Mouse (Mus musculus) testis, postnatal 14 days (tissue): Measurements from ENCODE around the gene Atrnl1.
A peak's percentile ranks its signal among the peaks of the same experiment; 100 is the strongest.

ENCODE experiments used
- DNase-seq: peaks from one replicate; pipeline ENCODE4 v3.0.0; 2021; ENCODE audit warnings: low spot score

Gene Atrnl1

DNA sequence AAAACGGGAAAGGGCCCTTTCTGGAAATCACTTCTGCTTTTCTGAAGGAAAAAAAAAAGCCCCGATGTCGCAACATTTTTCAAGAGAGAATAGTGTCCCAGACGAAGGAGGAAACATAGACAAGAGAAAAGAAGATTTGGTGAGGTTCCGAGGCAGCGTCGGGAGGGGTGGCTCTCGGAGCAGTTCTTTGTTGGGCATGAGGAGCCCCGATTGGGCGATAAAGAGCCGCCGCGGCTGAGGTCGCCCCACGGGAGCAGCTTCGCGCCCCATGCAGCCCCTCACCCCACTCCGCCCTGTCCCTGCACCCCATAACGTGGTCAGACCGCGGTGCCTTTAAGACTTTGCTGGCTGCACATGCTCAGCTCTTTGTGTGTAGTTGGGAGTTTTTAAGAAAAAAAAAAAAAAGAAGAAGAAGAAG, 767 bp upstream of the Atrnl1 start:
- DNase-seq: peak; percentile 21

DNA sequence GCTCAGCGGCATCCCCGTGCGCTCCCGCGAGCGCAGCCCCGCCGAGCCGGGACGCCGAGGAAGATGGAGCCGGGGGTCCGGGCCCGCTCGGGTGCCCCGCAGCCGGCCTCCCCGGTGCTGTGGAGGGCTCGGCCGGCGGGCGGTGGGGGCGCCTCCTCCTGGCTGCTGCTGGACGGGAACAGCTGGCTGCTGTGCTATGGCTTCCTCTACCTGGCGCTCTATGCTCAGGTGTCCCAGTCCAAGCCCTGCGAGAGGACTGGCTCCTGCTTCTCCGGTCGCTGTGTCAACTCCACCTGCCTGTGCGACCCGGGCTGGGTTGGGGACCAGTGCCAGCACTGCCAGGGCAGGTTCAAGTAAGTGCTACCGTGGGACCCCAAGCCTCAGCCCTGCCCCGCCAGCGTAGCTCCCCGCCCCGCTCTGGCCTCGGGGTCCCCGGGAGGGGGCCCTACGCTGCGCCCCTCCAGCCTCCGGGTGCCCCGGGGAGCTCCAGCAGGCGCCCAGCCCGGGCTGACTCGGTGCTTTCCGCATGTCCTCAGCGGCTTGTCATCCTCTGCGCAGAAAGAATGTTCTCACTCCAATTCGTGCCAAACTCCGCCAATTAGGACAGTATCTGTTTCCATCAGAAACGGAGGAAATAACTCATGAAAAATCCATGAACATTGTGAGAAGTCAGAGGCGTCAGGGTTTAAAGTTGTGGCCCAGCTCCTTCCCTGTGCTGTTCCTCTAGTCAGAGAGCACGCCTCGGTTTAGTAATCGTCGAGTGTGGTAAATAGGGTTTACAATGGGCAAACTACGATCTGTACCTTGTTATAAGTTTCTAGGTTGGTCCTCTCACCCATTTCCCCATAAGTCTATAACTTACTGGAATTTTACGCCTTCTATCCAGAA, 701 bp downstream of the Atrnl1 start:
- peak; percentile 32 for DNase-seq

DNA sequence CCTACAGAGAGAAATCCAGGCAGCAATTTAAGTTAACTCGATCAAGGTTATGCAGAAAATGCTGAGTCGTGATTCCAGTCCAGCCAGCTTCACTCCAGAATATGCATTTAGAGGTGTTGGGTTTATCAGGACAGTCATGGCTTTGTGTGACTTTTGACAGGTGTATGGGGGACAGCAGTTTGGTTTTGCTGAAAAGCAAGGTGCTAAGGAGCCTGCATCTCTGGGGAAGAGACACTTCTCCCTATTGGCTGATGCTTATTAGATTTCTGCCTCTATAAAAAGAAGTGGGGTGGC, 1.3 kb downstream of the Atrnl1 start:
- no peak for DNase-seq

DNA sequence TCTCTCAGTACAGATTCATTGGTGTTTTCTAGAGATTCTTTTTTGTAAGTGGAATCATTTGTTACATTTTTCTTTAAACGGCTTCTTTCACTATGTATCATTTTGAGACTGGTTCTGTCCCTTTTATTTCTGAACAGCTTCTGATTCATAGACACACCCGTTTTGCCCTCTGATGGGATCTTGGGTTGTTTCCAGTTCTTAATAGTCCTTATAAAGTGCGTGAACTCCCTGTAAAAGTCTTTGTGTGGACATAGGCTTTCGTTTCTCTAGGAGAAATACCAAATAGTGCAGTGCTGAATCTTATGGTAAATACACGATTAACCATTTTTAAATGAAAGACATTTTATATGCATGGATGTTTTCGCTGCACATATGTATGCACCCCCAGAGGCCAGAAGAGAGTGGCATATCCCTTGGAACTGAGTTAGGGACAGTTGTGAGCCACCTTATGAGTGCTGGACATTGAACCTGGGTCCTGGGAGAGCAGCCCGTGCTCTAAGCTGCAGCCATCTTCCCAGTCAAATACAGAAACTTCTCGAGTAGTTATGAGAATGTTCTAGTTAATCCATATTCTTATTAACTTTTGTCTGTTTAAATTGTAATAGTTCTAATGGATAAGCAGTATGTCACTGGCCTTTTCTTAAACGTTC, 5.3 kb downstream of the Atrnl1 start:
- DNase-seq: no peak

DNA sequence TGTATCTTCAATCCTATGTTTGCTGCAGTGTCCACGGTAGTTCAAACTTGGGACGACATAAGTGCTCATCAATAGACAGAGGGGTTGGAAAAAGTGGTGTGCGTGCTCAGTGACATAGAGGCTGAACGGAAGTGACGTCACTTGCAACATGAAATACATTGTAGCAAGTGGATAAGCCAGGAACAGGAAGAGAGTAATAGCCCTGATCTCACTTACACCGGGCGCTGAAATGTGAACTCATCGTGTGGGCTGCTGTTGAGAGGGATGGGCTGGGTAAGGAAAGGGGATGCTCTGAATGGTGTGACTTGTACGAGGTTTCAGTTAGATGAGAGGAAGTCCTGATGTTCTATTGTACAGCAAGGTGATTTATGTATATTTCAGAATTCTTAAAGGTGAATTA, 8.3 kb downstream of the Atrnl1 start:
- DNase-seq: no peak

DNA sequence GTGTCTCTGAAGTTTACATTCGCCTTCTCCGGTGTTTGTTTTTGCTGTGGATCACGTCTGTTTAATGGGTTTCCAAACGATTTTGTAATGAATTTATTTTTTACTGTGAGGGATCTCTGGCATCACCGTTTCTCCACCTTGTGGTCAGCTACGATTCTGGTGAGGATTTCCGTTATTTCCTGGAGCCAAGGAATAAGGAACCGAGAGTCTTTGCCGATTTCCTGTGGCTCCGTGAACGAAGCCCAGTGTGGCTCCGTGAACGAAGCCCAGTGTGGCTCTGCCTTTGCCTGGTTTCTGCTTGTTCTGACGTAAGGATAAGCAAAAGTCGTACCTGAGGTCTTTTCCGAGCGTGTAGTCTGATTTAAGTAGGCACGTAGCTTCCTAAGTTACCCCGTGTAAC, 11.0 kb downstream of the Atrnl1 start:
- DNase-seq: no peak

DNA sequence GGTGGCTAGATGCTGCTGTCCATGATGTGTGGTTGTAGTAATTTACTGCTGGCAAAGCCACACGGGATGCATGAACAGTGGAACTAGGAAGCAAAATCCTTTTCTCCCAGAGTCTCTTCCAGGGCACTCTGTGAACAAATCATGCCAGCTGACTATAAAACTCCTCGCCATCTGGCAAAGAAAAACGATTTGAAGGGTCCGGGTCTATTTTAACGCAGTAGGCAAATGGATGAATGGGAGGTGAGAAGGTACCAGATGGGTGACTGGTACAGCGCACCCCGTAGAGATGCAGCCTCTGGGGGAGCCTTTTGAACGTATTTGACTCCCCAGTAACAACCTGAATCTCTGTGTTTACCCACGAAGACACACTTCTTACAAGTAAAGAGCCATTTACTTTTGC, 14.9 kb downstream of the Atrnl1 start:
- no peak for DNase-seq

DNA sequence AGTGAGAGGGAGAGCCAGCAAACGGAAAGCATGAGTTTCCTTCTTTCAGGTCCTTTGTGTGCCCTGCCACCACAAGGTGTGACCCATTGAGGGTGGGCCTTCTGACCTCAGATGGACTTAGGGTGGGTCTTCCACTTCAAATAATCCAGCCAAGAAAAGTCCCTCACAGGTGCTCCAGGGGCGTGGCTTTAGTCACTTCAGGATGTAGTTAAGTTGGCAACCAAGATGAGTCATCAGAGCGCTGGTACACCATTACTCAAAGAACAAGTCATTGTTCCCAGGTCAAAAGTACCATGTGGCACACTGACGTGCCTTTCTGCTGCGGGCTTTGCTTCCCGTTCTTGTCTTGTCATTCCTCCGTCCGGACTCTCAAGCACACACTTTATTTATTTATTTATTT, 16.4 kb downstream of the Atrnl1 start:
- DNase-seq: no peak

DNA sequence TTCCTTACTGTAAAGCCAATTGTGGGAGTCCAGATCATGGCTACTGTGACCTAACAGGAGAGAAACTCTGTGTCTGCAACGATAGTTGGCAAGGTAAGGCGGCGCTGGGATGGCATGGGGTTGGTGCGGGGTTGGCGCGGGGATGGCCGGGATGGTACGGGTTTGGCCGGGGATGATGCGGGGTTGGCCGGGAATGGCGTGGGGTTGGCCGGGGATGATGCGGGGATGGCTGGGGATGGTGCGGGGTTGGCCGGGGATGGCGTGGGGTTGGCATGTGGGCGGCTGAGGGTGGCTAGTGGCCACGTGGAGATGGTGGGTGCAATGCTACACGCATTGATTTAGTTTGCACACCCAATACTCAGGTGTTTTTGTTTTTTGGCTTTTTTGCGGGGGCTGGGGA, 31.7 kb downstream of the Atrnl1 start:
- DNase-seq: no peak

DNA sequence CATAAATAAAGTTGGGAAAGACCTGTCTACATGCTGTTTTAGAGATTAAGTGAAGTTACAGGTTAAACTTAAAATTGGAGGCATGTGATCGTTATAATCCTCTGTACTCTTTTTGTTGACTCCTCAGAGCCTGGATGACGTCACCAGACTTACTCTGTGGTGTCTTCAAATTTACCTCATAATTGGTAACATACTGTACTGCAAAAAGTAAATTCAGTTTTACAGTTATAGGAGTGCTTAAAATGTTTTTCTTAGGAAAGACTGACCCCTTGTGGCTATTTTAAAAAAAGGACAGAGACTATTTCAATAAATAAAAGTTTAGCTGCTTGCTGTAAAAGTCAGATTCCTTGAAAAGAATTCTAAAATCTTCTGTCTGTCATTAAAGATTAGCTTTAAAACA, 32.1 kb downstream of the Atrnl1 start:
- DNase-seq: no peak

DNA sequence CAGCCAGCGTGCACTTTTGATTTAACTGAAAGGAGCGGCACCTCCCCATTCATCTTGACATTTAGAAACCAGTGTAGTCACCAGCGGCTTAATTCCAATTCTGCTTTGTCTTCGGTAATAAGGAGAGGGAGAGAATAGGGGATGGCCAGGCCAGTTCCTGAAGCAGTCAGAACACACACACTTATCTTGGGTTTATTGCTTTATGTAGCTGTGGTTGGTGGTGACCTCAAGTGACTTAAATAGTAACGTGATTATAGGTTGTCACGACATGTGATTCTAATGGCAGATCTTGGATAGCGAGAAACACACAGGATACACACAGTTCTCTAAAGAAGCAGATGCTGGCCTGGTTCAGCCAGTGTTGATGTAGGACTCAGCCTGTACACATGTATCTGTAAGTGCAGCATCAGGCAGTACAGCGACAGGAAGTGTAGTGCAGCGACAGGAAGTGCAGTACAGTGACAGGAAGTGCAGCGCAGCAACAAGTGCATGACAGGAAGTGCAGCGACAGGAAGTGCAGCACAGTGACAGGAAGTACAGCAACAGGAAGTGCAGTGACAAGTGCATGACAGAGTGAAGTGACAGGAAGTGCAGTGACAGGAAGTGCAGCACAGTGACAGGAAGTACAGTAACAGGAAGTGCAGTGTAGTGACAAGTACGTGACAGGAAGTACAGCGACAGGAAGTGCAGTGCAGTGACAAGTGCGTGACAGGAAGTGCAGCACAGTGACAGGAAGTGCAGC, 37.5 kb downstream of the Atrnl1 start:
- no peak for DNase-seq

DNA sequence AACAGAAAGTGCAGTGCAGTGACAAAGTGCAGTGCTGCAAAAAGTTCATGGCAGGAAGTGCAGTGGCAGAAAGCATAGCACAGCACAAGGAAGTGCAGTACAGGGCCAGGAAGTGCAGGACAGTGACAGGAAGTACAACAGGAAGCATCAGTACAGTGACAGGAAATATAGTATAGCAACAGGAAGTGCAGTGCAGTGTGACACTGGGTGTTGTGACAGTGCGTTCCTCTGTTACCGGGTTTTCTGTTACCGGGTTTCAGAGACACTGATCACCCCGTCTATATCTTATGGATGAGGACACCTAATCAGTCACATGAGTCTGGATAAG, 38.1 kb downstream of the Atrnl1 start:
- DNase-seq: no peak

DNA sequence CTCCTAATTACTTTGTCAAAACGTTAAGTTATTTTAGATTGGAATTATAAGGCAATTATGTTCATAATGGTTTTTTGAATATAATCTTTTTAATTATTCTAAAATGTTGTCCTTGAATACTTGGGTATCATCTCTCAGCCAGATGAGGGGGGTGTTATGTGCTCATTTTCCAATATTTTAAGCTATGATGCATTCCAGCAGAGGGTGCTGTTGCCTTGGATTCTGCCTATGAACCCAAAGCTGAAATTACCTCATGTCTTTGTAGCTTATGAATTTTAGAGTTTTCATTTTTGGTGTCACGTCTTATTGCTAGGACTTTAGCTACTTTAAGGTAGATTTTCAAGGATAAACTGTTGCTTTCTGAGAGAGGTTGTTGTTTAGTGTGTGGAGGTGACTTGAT, 44.2 kb downstream of the Atrnl1 start:
- no peak for DNase-seq

DNA sequence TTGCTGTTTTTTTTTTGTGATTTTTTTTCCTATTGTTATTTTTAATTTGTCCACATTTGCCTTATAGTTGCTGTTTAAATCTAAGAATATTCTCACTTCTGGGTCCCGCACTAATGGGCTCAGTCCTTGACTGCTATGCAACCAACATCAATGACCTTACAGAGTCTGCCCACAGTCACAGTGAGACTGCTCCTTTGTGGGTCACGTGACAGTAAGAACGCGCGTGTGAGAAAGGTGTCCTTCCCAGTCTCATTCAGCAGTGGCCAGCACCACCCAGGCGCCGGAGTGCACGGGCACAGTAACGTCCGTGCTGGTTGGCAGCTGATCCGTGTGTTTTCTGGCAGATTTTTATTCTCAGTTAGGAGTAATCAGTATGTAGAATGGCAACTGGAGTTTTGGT, 44.7 kb downstream of the Atrnl1 start:
- no peak for DNase-seq

DNA sequence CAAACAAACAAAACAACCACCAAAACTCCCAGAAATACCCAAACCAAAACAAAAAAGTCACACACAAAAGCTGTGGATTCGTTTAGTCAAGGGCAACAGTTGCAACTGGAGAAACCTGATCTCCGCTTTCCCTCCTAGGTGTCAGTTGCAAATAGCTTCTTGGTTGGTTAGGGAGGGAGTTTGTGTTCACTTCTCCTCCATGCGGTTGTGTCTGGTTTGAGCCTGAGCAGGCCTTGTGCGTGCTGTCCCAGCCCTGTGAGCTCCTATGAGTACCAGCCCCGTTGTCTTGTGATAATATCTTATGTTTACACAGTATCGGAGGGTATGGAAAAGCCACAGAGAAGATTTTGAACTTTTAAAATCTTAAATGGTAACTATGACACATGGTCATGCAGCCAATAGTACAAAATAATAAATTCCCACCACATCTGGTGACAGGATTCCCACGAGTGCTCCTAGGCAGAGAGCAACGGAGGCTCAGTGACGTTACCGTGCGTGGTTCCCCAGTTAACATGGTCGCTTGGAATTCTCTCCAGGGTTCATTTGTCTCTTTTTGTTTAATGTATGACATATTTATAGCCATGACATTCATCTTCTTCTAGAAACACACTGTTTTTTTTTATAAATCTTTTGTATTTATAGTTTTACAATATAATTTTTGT, 46.7 kb downstream of the Atrnl1 start:
- no peak for DNase-seq

DNA sequence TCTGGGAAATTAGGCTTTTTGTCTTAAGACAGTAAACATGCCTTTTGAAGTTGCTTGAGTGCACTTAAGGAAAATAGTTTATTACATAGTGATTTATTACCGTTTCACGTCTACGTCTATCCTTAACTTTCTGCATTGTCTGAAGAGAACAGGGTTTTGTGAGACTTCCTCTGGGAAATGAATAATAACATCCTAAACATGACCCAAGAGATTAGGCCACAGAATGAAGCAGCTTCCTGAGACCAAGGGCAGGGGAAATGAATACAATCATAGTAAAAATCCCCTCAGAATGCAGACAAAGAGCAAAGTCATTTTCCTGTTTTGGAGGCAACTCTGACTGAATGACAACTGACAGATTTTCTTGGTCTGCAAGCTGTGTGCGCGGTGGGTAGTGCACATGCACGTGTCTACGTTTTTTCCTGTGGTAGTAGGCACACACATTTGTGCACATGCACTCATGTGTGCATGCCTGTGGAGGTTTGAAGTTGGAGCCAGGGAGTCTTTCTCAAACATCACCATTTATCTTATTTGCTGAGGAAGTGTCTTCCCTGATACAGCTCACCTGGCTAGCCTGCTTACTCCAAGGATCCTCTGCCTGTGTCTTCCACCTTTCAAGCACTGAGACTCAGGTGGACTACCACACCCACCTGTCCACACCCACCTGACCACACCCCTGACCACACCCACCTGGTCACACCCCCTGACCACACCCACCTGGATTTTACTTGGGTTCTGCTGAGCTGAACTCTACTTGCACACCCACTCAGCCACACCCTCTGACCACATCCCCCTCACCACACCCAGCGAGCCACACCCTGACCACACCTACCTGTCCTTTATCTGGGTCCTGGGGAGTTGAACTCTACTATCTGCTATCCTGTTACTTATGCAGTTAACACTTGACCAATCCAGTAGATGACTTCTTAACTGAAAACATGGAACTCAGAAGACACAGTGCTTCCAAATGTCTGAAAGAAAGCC, 47.6 kb downstream of the Atrnl1 start:
- no peak for DNase-seq

DNA sequence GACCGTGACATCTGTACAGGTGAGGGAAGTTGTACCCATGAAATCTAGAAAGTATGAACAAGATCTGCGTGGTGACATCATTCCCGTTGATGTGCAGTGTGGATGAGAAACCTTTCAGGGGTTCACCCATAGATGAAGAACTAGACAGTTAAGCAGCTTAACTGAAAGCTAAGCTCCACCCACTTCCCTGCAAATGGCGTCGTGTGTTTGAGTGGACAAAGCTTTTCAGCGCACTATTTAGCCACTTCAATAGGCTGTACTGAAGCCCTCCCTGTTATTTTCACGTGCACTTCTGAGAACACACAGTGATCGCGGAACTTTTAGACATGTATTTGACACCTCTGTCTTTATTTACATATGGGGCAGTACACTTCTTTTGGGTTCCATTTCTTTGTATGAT, 56.2 kb downstream of the Atrnl1 start:
- DNase-seq: no peak

DNA sequence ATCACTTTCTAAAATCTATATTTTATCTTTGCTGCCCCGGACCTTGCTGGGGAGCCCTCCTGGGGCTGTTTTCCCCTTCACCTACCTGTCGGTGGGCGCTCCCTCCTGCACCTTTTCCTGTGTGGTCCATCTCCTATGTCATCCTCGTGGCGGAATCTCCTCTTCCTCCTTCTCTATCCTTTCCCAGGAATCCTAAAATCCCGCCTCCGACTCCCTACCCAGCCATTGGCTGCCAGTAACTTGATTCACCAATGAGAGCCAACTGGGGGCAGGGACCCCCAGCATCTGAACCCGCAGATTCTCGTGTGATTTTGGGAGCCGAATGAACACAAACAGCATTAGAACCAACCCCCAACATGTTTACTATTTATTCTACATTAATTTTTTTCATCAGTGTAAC, 57.1 kb downstream of the Atrnl1 start:
- DNase-seq: peak; percentile 60

DNA sequence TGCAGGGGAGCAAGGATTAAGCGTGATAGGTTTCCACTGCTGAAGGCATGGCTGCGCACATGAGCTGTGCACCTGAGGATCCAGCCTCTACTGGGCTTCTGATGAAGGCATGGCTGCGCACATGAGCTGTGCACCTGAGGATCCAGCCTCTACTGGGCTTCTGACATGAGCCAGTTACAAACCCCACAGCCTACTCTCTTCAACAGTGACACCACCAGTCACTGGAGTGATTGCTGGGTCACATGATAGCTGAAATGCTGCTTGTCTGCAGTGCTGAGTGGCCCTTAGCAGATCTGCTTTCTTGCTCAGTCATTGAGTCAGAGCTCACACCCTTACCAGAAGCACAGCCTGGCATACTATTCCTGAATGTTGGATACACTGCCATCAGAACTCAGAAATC, 68.6 kb downstream of the Atrnl1 start:
- no peak for DNase-seq

DNA sequence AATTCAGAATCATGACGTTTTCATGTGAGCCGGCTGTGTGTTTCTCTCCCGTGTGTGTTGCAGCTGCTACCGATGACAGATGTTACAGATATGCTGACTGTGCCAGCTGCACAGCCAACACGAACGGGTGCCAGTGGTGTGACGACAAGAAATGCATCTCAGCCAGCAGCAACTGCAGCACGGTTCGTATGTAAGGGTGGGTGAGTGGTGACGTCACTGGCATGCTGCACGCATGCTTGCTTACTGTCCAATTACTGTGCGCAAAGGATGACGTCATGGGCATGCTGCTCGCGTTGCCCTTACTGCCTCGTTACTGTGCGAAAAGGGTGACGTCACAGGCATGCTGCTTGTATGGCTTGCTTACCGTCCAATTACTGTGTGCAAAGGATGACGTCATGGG, 75.8 kb downstream of the Atrnl1 start:
- DNase-seq: no peak

DNA sequence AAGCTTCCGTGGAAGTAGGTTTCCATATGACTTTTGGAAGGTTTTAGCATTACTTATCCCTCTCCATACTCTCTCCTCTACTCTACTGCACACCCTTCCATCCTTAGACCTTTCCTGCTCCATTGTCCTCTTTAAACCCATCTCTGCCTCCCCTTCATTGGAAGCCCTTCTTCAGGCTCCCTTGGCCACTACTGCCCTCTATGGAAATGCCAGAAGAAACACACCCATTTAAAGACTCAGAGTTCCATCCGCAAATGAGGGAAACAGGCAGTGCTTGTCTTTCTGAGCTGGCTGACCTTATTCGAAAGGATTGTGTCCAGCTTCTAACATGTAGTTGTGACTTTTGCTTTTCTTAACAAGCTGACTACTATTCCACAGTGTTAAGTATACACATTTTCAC, 81.7 kb downstream of the Atrnl1 start:
- DNase-seq: no peak

DNA sequence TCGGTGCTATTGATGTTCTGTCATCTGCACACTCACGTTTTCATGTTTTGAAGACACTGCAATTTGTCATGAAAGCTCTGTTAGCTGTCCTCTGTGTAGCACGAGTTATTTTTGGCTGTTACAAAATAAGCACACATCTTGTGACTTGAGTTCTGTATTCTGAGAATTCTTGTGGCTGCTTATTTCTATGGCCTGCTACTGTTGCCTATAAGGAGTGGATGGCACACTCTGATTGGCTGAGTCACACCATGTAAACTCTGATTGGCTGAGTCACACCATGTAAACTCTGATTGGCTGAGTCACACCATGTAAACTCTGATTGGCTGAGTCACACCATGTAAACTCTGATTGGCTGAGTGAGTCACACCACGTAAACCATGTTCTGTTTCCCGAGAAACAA, 85.9 kb downstream of the Atrnl1 start:
- DNase-seq: peak; percentile 56
